Mouse (Mus musculus): ENCODE results near the gene Dtx2. TPM values are rescaled to one million over a fixed set of nuclear protein-coding genes. Genes with fewer than 3 reads are reported as not detected.

Dtx2 gene
- polyA plus RNA-seq, 1 experiment from 2014 or later, result 29.9 TPM

DNA sequence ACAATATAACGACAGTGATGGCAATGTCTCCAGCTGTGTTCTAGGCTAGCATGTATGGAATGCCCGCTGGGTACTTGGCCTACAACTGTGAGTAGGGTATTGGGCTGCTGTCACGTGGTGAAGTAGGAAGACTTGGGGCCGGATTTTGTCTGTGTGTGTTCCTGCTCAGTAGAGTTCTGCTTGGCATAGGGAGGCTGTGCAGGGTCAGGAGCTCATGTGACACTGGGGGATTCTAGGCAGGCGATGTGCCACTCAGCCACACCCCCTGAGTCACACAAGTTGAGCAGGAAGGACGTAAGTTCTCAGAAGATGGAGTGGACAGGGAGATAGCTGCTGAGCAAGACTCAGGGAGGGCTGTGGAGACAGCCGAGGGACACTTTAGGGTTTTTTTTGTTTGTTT, 13.1 kb downstream of the Dtx2 start:
- WGBS, result 63% methylated on average over 7 of the region's 7 CpGs
- Histone ChIP-seq H3K27me3 (no peaks in the 10 kb centered on the region), H3K9ac (no peak overlapping the region), H3K4me2 (no peak overlapping the region), H3K9me3 (replicated peaks) (no peaks in the 10 kb centered on the region), H3K4me3 (replicated peaks) (no peak overlapping the region), H3K27ac (no peak overlapping the region), H3K36me3 (peaks cover 37% of the 10 kb centered on the region), H3K4me1 (peaks cover 36% of the 10 kb centered on the region)
- ATAC-seq (replicated peaks; ENCODE audit: low FRiP score), result no peak

DNA sequence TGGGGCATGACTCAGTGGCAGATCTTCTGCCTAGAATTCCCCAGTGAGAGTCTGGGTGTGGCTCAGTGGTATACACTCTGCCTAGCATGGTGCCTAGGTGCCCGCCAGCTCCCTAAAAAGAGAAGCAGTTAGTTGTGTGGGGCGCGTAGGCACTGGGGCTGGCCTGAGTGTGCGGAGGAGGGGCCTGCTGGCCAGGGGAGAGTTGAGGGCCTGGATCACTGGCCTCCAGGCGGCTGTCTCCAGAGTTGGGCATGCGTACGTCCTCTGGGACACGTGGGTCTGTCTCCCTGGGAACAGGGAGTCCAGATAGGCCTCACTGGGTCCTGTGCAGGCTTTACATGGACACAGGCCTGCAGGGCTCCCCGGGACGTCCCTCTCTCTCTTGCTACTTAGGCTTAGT, 20.3 kb downstream of the Dtx2 start:
- peak overlapping the region; percentile 45 for H3K27ac ChIP-seq
- whole genome bisulfite sequencing, result 65% methylated on average over 10 of the region's 10 CpGs
- ATAC-seq (replicated peaks; ENCODE audit: low FRiP score), result peak; percentile 63
- no peak overlapping the region for H3K4me3 ChIP-seq (replicated peaks)
- no peak overlapping the region for H3K4me2 ChIP-seq
- H3K27me3 ChIP-seq, result no peaks in the 10 kb centered on the region
- H3K9ac ChIP-seq, result no peak overlapping the region
- H3K36me3 ChIP-seq, result peaks cover 55% of the 10 kb centered on the region
- H3K9me3 ChIP-seq (replicated peaks), result no peaks in the 10 kb centered on the region
- H3K4me1 ChIP-seq, result peaks cover 27% of the 10 kb centered on the region

DNA sequence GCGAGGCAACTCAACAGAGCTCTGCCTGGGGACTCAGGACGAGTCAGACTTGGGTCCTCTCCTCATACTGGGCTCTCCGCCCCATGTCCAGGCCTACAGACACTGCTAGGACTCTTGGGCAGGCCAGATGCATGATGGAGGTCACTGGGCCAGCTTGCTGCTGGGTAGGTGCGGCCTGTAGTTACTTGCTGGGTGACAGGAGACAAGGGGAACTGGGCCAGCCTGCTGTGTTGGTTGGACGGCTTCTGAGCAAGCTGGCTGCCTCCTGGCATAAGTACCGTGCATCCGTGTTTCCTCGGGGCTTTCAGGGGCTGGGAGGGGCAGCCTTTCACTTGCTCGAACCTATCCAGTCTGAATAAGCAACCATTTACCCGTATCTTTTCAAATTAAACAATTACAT, 21.0 kb downstream of the Dtx2 start:
- no peak overlapping the region for H3K4me3 ChIP-seq (replicated peaks)
- H3K27ac ChIP-seq, result peak overlapping the region; percentile 45
- WGBS, result 74% methylated on average over 10 of the region's 10 CpGs
- peaks cover 55% of the 10 kb centered on the region for H3K36me3 ChIP-seq
- H3K4me1 ChIP-seq, result peaks cover 30% of the 10 kb centered on the region
- peak; percentile 35; the same call in 1 of the 2 replicates for ATAC-seq (replicated peaks; ENCODE audit: low FRiP score)
- no peaks in the 10 kb centered on the region for H3K9me3 ChIP-seq (replicated peaks)
- no peak overlapping the region for H3K4me2 ChIP-seq
- H3K27me3 ChIP-seq, result no peaks in the 10 kb centered on the region
- H3K9ac ChIP-seq, result no peak overlapping the region

DNA sequence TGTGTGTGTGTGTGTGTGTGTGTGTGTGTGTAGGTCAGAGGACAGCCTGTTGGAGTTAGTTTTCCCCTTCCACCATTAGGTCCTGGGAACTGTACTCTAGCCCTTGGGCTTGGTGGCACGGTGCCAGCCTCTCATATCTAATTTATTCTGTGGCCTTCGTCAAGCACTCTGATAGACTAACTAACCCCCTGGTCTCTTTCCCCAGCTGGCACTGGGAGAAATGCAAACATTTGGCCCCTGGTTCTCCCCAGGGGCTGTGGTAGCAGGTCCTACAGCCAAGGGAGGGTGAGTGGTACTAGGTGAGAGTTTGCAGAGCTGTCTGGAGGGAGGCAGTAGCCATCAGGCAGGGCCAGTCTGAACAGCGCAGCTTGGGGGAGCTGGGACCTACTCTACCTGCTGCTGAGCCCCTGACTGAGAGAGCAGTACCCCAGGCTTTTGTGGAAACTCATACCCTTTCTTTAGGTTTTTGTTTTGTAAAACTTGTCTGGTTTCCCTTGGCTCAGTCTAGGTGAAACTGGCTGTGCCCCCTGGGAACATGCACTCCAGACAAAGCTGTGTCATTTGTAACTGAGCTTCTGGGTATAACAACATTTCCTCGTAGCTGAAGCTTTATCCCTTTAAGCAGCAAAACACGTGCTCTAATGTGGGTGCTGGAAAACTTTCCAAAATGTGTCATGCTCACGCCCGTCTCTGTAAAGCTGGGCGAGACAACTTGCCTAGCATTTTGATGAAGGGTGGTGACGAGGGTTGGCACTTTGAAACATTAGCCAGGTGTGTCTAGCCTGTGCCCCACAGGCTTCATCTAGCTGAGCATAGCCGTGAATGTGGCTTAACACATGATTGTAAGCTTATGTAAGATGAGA, 21.6 kb downstream of the Dtx2 start:
- H3K27ac ChIP-seq, result peak overlapping the region; percentile 45
- 80% methylated on average over 10 of the region's 10 CpGs for WGBS
- peaks cover 50% of the 10 kb centered on the region for H3K36me3 ChIP-seq
- no peak overlapping the region for H3K9ac ChIP-seq
- H3K4me2 ChIP-seq, result no peak overlapping the region
- no peaks in the 10 kb centered on the region for H3K9me3 ChIP-seq (replicated peaks)
- no peaks in the 10 kb centered on the region for H3K27me3 ChIP-seq
- no peak overlapping the region for H3K4me3 ChIP-seq (replicated peaks)
- ATAC-seq (replicated peaks; ENCODE audit: low FRiP score), result no peak
- H3K4me1 ChIP-seq, result peaks cover 30% of the 10 kb centered on the region

DNA sequence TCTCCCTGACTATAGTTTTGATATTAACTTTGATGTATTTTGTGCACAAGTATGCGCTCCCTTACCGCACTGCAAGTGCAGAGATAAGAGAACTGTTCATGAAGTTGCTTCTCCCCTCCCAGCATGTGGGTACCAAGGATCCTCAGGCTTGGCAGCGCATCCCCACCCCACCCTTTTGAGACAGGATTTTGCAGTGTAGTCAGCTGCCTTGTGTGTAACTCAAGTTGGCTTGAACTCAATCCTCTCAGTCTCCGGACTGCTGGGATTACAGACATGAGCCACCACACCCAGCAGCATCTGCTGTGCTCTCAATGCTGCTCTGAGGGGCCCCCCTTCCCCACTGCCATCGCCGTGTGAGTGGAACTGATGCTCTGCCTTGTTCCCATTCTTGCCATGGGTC, 22.7 kb downstream of the Dtx2 start:
- Histone ChIP-seq H3K27me3 (no peaks in the 10 kb centered on the region), H3K36me3 (peaks cover 47% of the 10 kb centered on the region), H3K4me3 (replicated peaks) (no peak overlapping the region), H3K4me1 (peaks cover 30% of the 10 kb centered on the region), H3K9ac (no peak overlapping the region), H3K4me2 (no peak overlapping the region), H3K9me3 (replicated peaks) (no peaks in the 10 kb centered on the region), H3K27ac (no peak overlapping the region; the same call in 1 of the 2 replicates)
- ATAC-seq (replicated peaks; ENCODE audit: low FRiP score), result no peak
- WGBS, result 86% methylated on average over 6 of the region's 6 CpGs

DNA sequence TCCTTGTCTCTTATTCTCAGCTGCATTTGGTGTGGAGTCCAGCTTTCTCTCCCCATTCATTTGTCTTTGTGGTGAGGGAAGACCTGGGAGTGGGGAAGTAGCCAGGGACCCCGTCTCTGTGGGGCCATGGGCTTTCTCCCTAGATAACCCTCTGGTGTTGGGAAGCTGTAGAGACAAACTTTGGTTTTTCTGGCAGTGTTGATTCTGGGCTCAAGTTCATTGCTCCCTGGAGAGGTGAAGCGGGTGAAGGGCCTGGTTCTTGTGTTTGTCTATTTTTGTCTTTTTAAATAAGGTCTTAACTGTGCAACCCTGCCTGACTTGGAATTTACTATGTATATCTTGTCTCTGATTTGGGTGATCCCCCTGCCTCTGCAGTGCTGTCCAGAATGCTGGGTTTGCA, 24.1 kb downstream of the Dtx2 start:
- peaks cover 30% of the 10 kb centered on the region for H3K4me1 ChIP-seq
- no peak overlapping the region for H3K4me2 ChIP-seq
- no peak overlapping the region for H3K4me3 ChIP-seq (replicated peaks)
- peaks cover 38% of the 10 kb centered on the region for H3K36me3 ChIP-seq
- no peak for ATAC-seq (replicated peaks; ENCODE audit: low FRiP score)
- no peaks in the 10 kb centered on the region for H3K27me3 ChIP-seq
- no peak overlapping the region for H3K27ac ChIP-seq
- H3K9me3 ChIP-seq (replicated peaks), result no peaks in the 10 kb centered on the region
- WGBS, result 88% methylated on average over 2 of the region's 2 CpGs
- H3K9ac ChIP-seq, result no peak overlapping the region

DNA sequence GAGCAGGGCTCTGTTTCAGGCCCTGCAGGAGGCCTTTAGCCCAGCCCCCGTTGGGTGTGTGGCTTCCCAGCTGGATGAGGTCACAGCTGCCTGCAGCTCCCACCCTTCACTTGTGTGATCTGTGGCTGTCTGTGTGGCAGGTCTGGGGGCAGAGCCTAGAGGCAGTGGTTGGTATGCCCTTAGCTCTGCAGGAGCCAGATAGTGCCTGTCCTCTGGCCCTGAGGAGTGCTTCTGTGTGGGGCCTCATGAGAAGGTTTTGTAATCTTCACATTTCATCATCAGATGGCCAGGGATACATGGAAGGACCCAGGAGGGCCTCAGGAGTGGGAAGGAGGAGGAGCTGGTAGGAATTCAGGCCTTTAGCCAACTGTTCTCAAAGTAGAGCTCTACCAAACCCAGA, 25.3 kb downstream of the Dtx2 start:
- 23% methylated on average over 1 of the region's 1 CpGs for WGBS

DNA sequence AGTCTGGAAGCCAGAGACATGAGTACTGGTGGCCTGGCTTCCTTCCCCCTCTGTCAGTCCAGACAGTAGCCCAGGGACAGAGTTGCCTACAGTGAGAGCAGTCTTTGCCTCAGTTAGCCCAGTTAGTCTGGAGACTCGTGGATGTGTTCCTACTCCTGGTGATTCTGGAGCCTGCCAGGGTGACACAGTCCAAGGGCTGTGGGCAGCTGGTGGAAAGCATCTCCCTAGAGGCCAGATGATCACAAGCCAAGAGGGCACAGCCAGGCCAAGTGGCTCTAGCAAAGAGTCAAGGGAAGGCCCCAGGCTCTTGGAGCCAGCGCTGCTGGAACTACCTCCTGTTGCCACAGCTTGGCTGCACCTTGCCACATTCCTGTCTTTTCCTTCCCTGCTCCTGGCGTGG, 31.1 kb downstream of the Dtx2 start:
- Histone ChIP-seq H3K4me1 (peaks cover 7% of the 10 kb centered on the region; the same call in 1 of the 2 replicates), H3K9ac (no peak overlapping the region), H3K9me3 (replicated peaks) (no peaks in the 10 kb centered on the region), H3K4me3 (replicated peaks) (no peak overlapping the region), H3K27ac (no peak overlapping the region), H3K4me2 (no peak overlapping the region), H3K36me3 (peaks cover 71% of the 10 kb centered on the region), H3K27me3 (no peaks in the 10 kb centered on the region)
- no peak for ATAC-seq (replicated peaks; ENCODE audit: low FRiP score)
- 81% methylated on average over 3 of the region's 3 CpGs for WGBS

More for the DNA sequence above, 25.3 kb downstream of the Dtx2 start:
- peaks cover 41% of the 10 kb centered on the region for H3K36me3 ChIP-seq
- no peak overlapping the region for H3K4me2 ChIP-seq
- peaks cover 26% of the 10 kb centered on the region for H3K4me1 ChIP-seq
- no peak overlapping the region for H3K4me3 ChIP-seq (replicated peaks)
- H3K9ac ChIP-seq, result 0 out of 2 replicates have a peak overlapping the region, but pooled peaks have one; percentile 31
- ATAC-seq (replicated peaks; ENCODE audit: low FRiP score), result no peak
- H3K27me3 ChIP-seq, result no peaks in the 10 kb centered on the region
- H3K27ac ChIP-seq, result 0 out of 2 replicates have a peak overlapping the region, but pooled peaks have one; percentile 6
- H3K9me3 ChIP-seq (replicated peaks), result no peaks in the 10 kb centered on the region

DNA sequence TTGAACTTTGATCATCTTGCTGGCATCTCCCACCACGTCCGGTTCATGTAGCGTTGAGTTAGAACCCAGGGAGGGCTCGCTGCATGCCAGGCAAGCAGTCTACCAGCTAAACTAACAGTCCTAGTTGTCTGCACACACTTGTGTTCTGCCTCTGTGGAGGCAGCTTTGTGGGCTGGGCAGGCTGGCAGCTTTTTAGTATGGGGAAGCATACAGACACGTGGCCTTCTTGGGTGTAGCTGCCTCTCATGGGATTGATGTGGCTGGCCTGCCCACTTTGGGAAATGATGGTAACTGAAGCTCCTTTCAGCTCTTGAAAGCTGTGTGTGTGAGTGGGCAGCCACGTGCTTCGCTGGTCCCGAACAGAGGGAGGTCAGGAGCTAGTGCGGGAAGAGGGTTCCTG, 32.3 kb downstream of the Dtx2 start:
- Histone ChIP-seq H3K9me3 (replicated peaks) (no peaks in the 10 kb centered on the region), H3K4me1 (peaks cover 7% of the 10 kb centered on the region; the same call in 1 of the 2 replicates), H3K27me3 (no peaks in the 10 kb centered on the region), H3K9ac (no peak overlapping the region), H3K4me3 (replicated peaks) (no peak overlapping the region), H3K4me2 (no peak overlapping the region), H3K27ac (no peak overlapping the region), H3K36me3 (peaks cover 80% of the 10 kb centered on the region)
- WGBS, result 69% methylated on average over 9 of the region's 9 CpGs
- no peak for ATAC-seq (replicated peaks; ENCODE audit: low FRiP score)

DNA sequence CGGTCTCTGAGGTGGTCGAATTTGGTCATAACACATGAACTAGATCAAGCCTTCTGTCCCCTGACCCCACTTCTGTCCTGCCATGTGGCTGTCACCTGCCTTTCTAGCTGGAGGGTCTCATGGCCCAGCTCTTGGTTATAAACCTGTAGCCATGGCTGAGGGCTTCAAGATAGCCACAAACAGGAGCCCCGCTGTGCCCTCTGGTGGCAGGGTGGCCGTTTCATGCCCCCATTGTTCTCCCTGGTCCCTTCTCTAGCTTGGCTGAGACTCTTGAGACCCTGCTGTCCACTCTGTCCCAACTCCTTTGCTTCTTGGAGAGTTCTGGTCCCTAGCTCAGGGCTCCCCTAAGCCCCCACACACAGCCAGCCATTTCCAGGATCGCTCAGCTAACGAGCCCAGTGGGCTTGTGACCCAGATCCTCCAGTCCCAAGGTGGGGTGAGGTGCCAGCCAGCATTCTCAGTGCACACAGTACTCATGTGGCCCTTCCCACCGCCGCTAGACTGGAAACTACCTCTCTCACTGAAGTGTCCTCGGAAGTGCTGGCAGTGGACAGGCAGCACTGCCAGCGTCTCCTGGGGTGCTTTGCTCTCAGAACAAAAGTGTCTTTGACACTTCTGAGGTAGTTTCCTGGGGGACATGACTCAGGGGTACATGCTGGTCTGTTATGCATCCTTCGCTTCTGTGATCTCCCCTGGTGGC, 33.2 kb downstream of the Dtx2 start:
- no peak for ATAC-seq (replicated peaks; ENCODE audit: low FRiP score)
- H3K36me3 ChIP-seq, result peaks cover 83% of the 10 kb centered on the region
- 84% methylated on average over 11 of the region's 11 CpGs for WGBS

DNA sequence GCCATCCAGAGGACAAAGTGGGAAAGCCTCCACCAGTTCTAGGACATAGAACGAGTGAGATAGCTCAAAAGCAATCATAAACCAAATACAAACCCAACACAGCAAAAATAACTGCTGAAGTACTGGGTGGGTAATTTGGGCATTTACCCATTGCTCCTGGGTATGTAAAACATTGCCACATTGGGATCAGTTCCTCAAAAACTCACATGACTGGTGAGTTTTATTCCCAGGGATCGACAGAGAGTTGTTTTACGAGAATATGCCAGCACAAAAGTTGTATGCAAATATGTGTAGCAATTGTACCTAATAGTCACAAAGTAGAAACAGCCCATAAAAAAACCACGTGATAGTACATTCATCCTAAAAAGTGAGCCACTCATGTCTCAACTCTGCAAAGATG, 40.3 kb downstream of the Dtx2 start:
- Histone ChIP-seq H3K36me3 (peaks cover 32% of the 10 kb centered on the region), H3K9me3 (replicated peaks) (no peaks in the 10 kb centered on the region), H3K4me2 (no peak overlapping the region), H3K4me1 (peaks cover 1% of the 10 kb centered on the region; the same call in 1 of the 2 replicates), H3K9ac (no peak overlapping the region), H3K4me3 (replicated peaks) (no peak overlapping the region), H3K27ac (no peak overlapping the region), H3K27me3 (no peaks in the 10 kb centered on the region)
- no peak for ATAC-seq (replicated peaks; ENCODE audit: low FRiP score)
- WGBS, result 87% methylated on average over 4 of the region's 4 CpGs

More for the DNA sequence above, 33.2 kb downstream of the Dtx2 start:
- H3K4me2 ChIP-seq, result no peak overlapping the region
- no peaks in the 10 kb centered on the region for H3K9me3 ChIP-seq (replicated peaks)
- peaks cover 7% of the 10 kb centered on the region; the same call in 1 of the 2 replicates for H3K4me1 ChIP-seq
- H3K4me3 ChIP-seq (replicated peaks), result no peak overlapping the region
- H3K27me3 ChIP-seq, result no peaks in the 10 kb centered on the region
- no peak overlapping the region for H3K9ac ChIP-seq
- no peak overlapping the region for H3K27ac ChIP-seq

DNA sequence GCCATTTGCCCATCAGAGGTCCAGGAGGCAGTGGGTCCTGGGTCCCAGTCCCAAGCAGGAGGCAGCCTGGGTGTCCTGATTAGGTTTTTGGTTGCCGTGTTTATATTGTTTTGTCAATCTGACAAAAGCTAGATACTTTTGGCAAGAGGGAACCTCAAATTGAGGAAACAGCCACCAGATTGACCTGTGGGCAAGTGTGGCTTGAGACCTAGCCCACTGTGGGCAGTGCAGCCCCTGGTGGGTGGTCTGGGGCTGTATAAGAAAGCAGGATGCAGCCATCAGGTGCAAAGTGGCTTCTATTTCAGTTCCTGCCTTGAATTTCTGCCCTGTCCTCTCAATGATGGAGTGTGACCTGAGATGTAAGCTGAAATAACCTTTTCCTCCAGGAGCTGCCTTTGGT, 40.7 kb downstream of the Dtx2 start:
- Histone ChIP-seq H3K27ac (no peak overlapping the region), H3K27me3 (no peaks in the 10 kb centered on the region), H3K9ac (no peak overlapping the region), H3K4me3 (replicated peaks) (no peak overlapping the region), H3K4me2 (no peak overlapping the region), H3K9me3 (replicated peaks) (no peaks in the 10 kb centered on the region), H3K36me3 (peaks cover 28% of the 10 kb centered on the region), H3K4me1 (peaks cover 5% of the 10 kb centered on the region; the same call in 1 of the 2 replicates)
- ATAC-seq (replicated peaks; ENCODE audit: low FRiP score), result no peak
- WGBS, result 91% methylated on average over 1 of the region's 1 CpGs

All from kidney, embryonic 15.5 days (tissue).